Mouse (Mus musculus): ENCODE data around the gene Triobp. TPM values are rescaled to one million over a fixed set of nuclear protein-coding genes. Genes with fewer than 3 reads are reported as not detected.

Gene Triobp
- total RNA-seq, 1 experiment = 30.6 TPM

DNA sequence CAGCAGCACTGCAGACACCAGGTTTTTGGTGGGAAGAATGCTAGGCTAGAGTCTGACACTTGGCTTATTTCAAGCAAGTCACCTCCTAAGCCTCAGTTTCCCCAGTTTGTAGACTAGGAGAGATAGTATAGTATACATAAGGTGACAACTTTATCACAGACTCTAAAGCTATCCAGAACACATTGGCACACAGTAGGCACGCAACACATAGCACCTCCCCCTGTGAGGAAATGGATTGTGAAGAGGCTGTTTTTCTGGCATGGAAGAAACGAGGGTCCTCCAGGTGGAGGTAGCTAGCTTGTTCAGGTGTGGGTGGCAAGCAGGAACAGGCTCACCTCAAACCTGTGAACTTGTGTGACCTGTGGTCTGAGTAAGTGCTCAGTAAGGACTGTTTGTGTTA, 103.4 kb downstream of the Triobp start:
- Histone ChIP-seq H3K27ac (ENCODE audit: insufficient read depth, low read depth, low read length, poor library complexity, severe bottlenecking) (no peak overlapping the region), H3K9ac (ENCODE audit: insufficient read depth, low read depth, low read length, poor library complexity, severe bottlenecking) (0 out of 2 replicates have a peak overlapping the region, but pooled peaks have one; percentile 32), H3K36me3 (ENCODE audit: control insufficient read depth, insufficient read depth, low read length, poor library complexity, severe bottlenecking) (peaks cover 21% of the 10 kb centered on the region; the same call in 1 of the 2 replicates), H3K4me1 (ENCODE audit: control insufficient read depth in 2 of 2, insufficient read depth in 2 of 2, low read length in 2 of 2, poor library complexity in 1 of 2) (peaks cover 11 to 12% of the 10 kb centered on the region in 2 experiments; a peak in 2 of 4 replicates), H3K9me3 (ENCODE audit: control insufficient read depth, insufficient read depth, low read depth, low read length) (no peaks in the 10 kb centered on the region), H3K4me3 (ENCODE audit: insufficient read depth in 1 of 2, low read depth in 1 of 2, low read length in 2 of 2, poor library complexity in 1 of 2, severe bottlenecking in 1 of 2) (no peak overlapping the region)
- in situ Hi-C loops (cut with MboI; ENCODE audit: low sequenced_read_pairs in 2 of 2, unreplicated experiment in 2 of 2) = no loop called here
- no peak for DNase-seq (ENCODE audit: low read depth, low spot score)
- no peak for TF ChIP-seq ZNF384 (IDR thresholded peaks at IDR 0.05; ENCODE audit: low read depth, low read length)

DNA sequence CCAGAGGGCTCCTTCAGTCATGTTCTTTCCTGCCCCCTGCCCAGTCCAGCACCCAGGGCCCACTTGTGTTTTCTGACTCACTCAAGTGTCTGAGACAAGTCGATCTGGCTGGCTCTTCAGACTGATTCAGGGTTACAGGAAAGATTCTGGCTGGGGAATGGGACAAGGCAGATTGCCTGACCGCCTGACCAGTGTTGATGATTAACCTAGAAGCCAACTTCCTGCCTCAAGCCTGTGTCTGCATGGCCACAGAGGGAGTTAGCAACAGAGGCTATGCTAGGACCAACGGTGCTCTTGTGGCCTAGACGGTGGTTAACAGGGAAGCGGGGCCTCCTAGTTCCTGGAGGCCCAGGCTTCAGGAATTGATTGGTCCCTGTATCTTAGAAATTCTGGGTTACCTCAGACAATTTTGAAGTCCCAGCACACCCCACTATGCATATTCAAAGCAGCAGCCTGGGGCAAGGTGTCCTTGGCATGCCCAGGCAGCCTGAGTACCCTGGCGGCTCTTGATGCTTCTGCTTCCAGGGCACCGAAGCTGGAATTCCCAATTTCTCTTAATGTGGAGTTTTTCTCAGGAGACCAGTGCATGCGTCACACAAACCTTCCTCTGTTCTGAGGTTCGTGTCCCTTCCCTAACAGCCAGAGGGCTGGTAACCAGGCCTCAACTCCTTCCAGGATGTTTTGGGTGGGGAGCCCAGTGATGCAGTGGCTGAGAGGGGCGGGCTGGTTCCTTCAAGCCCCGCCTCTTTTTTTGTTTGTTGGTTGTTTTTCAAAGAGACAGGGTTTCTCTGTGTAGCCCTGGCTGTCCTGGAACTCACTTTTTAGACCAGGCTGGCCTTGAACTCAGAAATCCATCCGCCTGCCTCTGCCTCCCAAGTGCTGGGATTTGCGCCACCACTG, 104.2 kb downstream of the Triobp start:
- Histone ChIP-seq H3K4me3 (ENCODE audit: insufficient read depth in 1 of 2, low read depth in 1 of 2, low read length in 2 of 2, poor library complexity in 1 of 2, severe bottlenecking in 1 of 2) (0 out of 4 replicates have a peak overlapping the region, but pooled peaks of 1 of the 2 experiments have one; percentile 42), H3K36me3 (ENCODE audit: control insufficient read depth, insufficient read depth, low read length, poor library complexity, severe bottlenecking) (peaks cover 26% of the 10 kb centered on the region; the same call in 1 of the 2 replicates), H3K27ac (ENCODE audit: insufficient read depth, low read depth, low read length, poor library complexity, severe bottlenecking) (peak overlapping the region; percentile 69), H3K4me1 (ENCODE audit: control insufficient read depth in 2 of 2, insufficient read depth in 2 of 2, low read length in 2 of 2, poor library complexity in 1 of 2) (peaks cover 11 to 12% of the 10 kb centered on the region in 2 experiments; a peak in 2 of 4 replicates), H3K9me3 (ENCODE audit: control insufficient read depth, insufficient read depth, low read depth, low read length) (no peaks in the 10 kb centered on the region), H3K9ac (ENCODE audit: insufficient read depth, low read depth, low read length, poor library complexity, severe bottlenecking) (peak overlapping the region; percentile 32; the same call in 1 of the 2 replicates)
- no peak for TF ChIP-seq HCFC1 (IDR thresholded peaks at IDR 0.05; ENCODE audit: borderline replicate concordance, insufficient read depth, low read length)
- TF ChIP-seq ZC3H11A (IDR thresholded peaks at IDR 0.05; ENCODE audit: borderline replicate concordance, low read depth, low read length) = no peak
- TF ChIP-seq ZNF384 (IDR thresholded peaks at IDR 0.05; ENCODE audit: low read depth, low read length) = no peak
- TF ChIP-seq MAFK (IDR thresholded peaks at IDR 0.05; ENCODE audit: insufficient read depth, low read depth, low read length) = no peak
- no peak for TF ChIP-seq CHD2 (IDR thresholded peaks at IDR 0.05; ENCODE audit: low read depth, low read length)
- in situ Hi-C loops (cut with MboI; ENCODE audit: low sequenced_read_pairs in 2 of 2, unreplicated experiment in 2 of 2) = no loop called here
- no peak for DNase-seq (ENCODE audit: low read depth, low spot score)

DNA sequence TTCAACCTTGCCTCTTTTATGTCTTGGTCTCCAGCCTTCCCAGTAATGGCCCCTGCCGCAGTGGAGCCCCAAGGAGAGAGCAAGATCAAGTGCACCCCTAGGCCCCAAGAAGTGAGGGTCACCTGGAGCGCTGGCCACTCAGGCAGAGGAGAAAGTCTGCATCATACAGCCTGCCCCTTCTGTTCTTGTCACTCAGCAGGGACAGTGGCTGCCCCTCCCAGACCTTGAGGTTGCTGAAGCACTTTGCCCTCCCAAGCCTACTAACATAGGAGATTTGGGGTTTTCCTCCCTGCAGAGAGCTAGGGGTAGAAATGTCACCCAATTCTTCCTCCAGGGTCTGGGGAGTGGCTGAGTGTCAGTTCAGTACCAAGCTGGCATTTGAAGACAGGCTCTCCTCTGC, 104.8 kb downstream of the Triobp start:
- Histone ChIP-seq H3K4me1 (ENCODE audit: control insufficient read depth in 2 of 2, insufficient read depth in 2 of 2, low read length in 2 of 2, poor library complexity in 1 of 2) (peaks cover 11 to 12% of the 10 kb centered on the region in 2 experiments; a peak in 2 of 4 replicates), H3K9ac (ENCODE audit: insufficient read depth, low read depth, low read length, poor library complexity, severe bottlenecking) (no peak overlapping the region), H3K4me3 (ENCODE audit: insufficient read depth in 1 of 2, low read depth in 1 of 2, low read length in 2 of 2, poor library complexity in 1 of 2, severe bottlenecking in 1 of 2) (no peak overlapping the region), H3K27ac (ENCODE audit: insufficient read depth, low read depth, low read length, poor library complexity, severe bottlenecking) (peak overlapping the region; percentile 69), H3K9me3 (ENCODE audit: control insufficient read depth, insufficient read depth, low read depth, low read length) (no peaks in the 10 kb centered on the region), H3K36me3 (ENCODE audit: control insufficient read depth, insufficient read depth, low read length, poor library complexity, severe bottlenecking) (peaks cover 26% of the 10 kb centered on the region; the same call in 1 of the 2 replicates)
- TF ChIP-seq MAFK (IDR thresholded peaks at IDR 0.05; ENCODE audit: insufficient read depth, low read depth, low read length) (no peak), ZC3H11A (IDR thresholded peaks at IDR 0.05; ENCODE audit: borderline replicate concordance, low read depth, low read length) (no peak), CHD2 (IDR thresholded peaks at IDR 0.05; ENCODE audit: low read depth, low read length) (no peak)
- in situ Hi-C loops (cut with MboI; ENCODE audit: low sequenced_read_pairs in 2 of 2, unreplicated experiment in 2 of 2) = no loop called here
- DNase-seq (ENCODE audit: low read depth, low spot score) = no peak

Other genes starting within 250 kb of the Triobp start
- 0.09 and 0.53 TPM in 2 replicates for gene Elfn2, start 229.0 kb upstream of the Triobp start, total RNA-seq (2012; rRNA removed)
- gene Mfng, start 174.2 kb upstream of the Triobp start, total RNA-seq (2012; rRNA removed) = 7.3 and 11.7 TPM in 2 replicates
- 3.8 and 5.0 TPM in 2 replicates for gene Card10, start 144.7 kb upstream of the Triobp start, total RNA-seq (2012; rRNA removed)
- 4.7 and 8.3 TPM in 2 replicates for gene Cdc42ep1, start 105.1 kb upstream of the Triobp start, total RNA-seq (2012; rRNA removed)
- 4.2 TPM in 1 of 2 replicates, not detected in the other for gene Lgals2, start 92.2 kb upstream of the Triobp start, total RNA-seq (2012; rRNA removed)
- 18.4 and 23.3 TPM in 2 replicates for gene Gga1, start 70.5 kb upstream of the Triobp start, total RNA-seq (2012; rRNA removed)
- gene Gm49510, start 48.1 kb upstream of the Triobp start, total RNA-seq (2012; rRNA removed) = 0.11 TPM in 1 of 2 replicates, not detected in the other
- 10.5 and 17.3 TPM in 2 replicates for gene Sh3bp1, start 48.0 kb upstream of the Triobp start, total RNA-seq (2012; rRNA removed)
- 15.8 and 19.7 TPM in 2 replicates for gene Pdxp, start 33.8 kb upstream of the Triobp start, total RNA-seq (2012; rRNA removed)
- gene Lgals1, start 21.0 kb upstream of the Triobp start, total RNA-seq (2012; rRNA removed) = 541 and 1,081 TPM in 2 replicates
- gene Nol12, start 12.8 kb upstream of the Triobp start, total RNA-seq (2012; rRNA removed) = 26.1 and 26.6 TPM in 2 replicates
- gene H1f0, start 80.7 kb downstream of the Triobp start, total RNA-seq (2012; rRNA removed) = 39.9 and 41.0 TPM in 2 replicates
- not detected in 2 replicates for gene Galr3, start 94.2 kb downstream of the Triobp start, total RNA-seq (2012; rRNA removed)
- 25.4 and 28.5 TPM in 2 replicates for gene Ankrd54, start 115.2 kb downstream of the Triobp start, total RNA-seq (2012; rRNA removed)
- 358 and 380 TPM in 2 replicates for gene Eif3l, start 127.5 kb downstream of the Triobp start, total RNA-seq (2012; rRNA removed)
- 7.7 and 7.8 TPM in 2 replicates for gene Micall1, start 161.2 kb downstream of the Triobp start, total RNA-seq (2012; rRNA removed)
- gene Polr2f, start 193.3 kb downstream of the Triobp start, total RNA-seq (2012; rRNA removed) = 238 and 318 TPM in 2 replicates
- 1.9 and 2.6 TPM in 2 replicates for gene 1700088E04Rik, start 193.5 kb downstream of the Triobp start, total RNA-seq (2012; rRNA removed)
- gene Sox10, start 217.5 kb downstream of the Triobp start, total RNA-seq (2012; rRNA removed) = 0.31 and 0.42 TPM in 2 replicates

Measured in ES-E14 (cell line).